Mouse (Mus musculus) limb, embryonic 12.5 days (tissue): Measurements from ENCODE around the gene Entpd1. TPM values are rescaled to one million over a fixed set of nuclear protein-coding genes. Genes with fewer than 3 reads are reported as not detected.

ENCODE experiments used
- ATAC-seq: fragments of 200-750 bp; cut with Nextera tagmentation; 2 replicates; pipeline ENCODE4 v1.8.0; 2017; ENCODE audit warnings: low read depth, moderate TSS enrichment; ENCODE audit not compliant: insufficient number of reproducible peaks, insufficient read depth, low FRiP score, low TSS enrichment
- H3K27ac ChIP-seq: fragments of 300-500 bp; sonication (generic); 2 replicates; pipeline ENCODE4 v1.5.1; 2016; ENCODE audit warnings: mild to moderate bottlenecking, moderate library complexity
- H3K27me3 ChIP-seq: fragments of 300-500 bp; sonication (generic); 2 replicates; pipeline ENCODE4 v1.6.1; 2016; ENCODE audit warnings: mild to moderate bottlenecking, moderate library complexity
- H3K36me3 ChIP-seq: fragments of 300-500 bp; sonication (generic); 2 replicates; pipeline ENCODE4 v1.6.1; 2016; ENCODE audit warnings: mild to moderate bottlenecking, moderate library complexity
- H3K4me1 ChIP-seq: fragments of 300-500 bp; sonication (generic); replicated peaks from 2 replicates; pipeline ENCODE4 v1.6.1; 2016
- H3K4me2 ChIP-seq: fragments of 300-500 bp; sonication (generic); 2 replicates; pipeline ENCODE4 v1.6.1; 2016; ENCODE audit warnings: mild to moderate bottlenecking, moderate library complexity
- H3K4me3 ChIP-seq: fragments of 300-500 bp; sonication (generic); replicated peaks from 2 replicates; pipeline ENCODE4 v1.5.1; 2016; ENCODE audit warnings: mild to moderate bottlenecking
- H3K9ac ChIP-seq: fragments of 300-500 bp; sonication (generic); replicated peaks from 2 replicates; pipeline ENCODE4 v1.6.1; 2016; ENCODE audit warnings: mild to moderate bottlenecking, moderate library complexity
- H3K9me3 ChIP-seq: fragments of 300-500 bp; sonication (generic); 2 replicates; pipeline ENCODE4 v1.6.1; 2016; ENCODE audit warnings: mild to moderate bottlenecking, moderate library complexity
- WGBS: fragments of 180-500 bp; shearing (Covaris S2); methylation state at CpG from one replicate; pipeline ENCODE4 v1.1.7; 2016; 5-methylcytosine and 5-hydroxymethylcytosine counted together
- polyA plus RNA-seq: library from polyadenylated mRNA; unstranded; fragments of >200 nt; fragmentation: Nextera tagmentation; extraction: Ambion mirVana; gene quantifications from 2 replicates; pipeline ENCODE4 v1.2.1, GENCODE M21; 2016

Entpd1 gene
- polyA plus RNA-seq, 1 experiment from 2014 or later, result 6.5 TPM

DNA sequence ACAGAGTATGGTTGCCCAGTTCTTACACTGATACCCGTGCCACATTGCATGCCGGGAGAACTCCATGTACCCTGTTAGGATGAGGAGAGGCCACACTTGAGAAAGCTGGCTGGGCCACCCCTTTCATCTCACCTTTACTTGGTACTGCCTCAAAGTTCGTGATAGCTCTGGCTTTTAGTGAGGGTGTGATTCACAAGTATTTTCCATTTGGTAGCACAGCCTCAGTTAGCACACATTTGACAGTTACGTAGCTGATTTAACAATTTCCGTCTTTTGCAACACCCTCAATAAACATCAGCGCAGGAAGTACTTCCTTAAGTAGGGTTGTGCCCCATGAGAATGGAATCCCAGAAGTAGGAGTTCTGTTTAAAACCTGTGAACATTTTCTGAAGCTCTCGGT, 53.6 kb downstream of the Entpd1 start:
- Histone ChIP-seq H3K9me3 (no peaks in the 10 kb centered on the region), H3K27ac (no peak overlapping the region), H3K4me2 (no peak overlapping the region), H3K4me3 (no peak overlapping the region), H3K9ac (no peak overlapping the region), H3K4me1 (0 out of 2 replicates have a peak, but pooled peaks cover 6% of the 10 kb centered on the region), H3K27me3 (no peaks in the 10 kb centered on the region), H3K36me3 (no peaks in the 10 kb centered on the region)
- no peak for ATAC-seq
- 71% methylated on average over 7 of the region's 7 CpGs for WGBS

GRCm38 (mm10) chr19:40667111-40667510, 54.9 kb downstream of the Entpd1 start:
- Histone ChIP-seq H3K4me3 (no peak overlapping the region), H3K9ac (no peak overlapping the region), H3K4me1 (0 out of 2 replicates have a peak, but pooled peaks cover 6% of the 10 kb centered on the region), H3K4me2 (no peak overlapping the region), H3K36me3 (no peaks in the 10 kb centered on the region), H3K9me3 (no peaks in the 10 kb centered on the region), H3K27ac (no peak overlapping the region), H3K27me3 (no peaks in the 10 kb centered on the region)
- no peak for ATAC-seq
- 87% methylated on average over 6 of the region's 6 CpGs for WGBS

- Histone ChIP-seq H3K4me1 (no peaks in the 10 kb centered on the region), H3K9me3 (no peaks in the 10 kb centered on the region), H3K9ac (no peak overlapping the region), H3K27me3 (no peaks in the 10 kb centered on the region), H3K36me3 (no peaks in the 10 kb centered on the region), H3K4me2 (no peak overlapping the region), H3K4me3 (no peak overlapping the region), H3K27ac (no peak overlapping the region)
- no peak for ATAC-seq
- 82% methylated on average over 5 of the region's 5 CpGs for WGBS
Measured at GRCm38 (mm10) chr19:40675329-40675728, 63.2 kb downstream of the Entpd1 start.

GRCm38 (mm10) chr19:40678087-40678486, 65.9 kb downstream of the Entpd1 start:
- Histone ChIP-seq H3K4me1 (no peaks in the 10 kb centered on the region), H3K27ac (no peak overlapping the region), H3K9me3 (no peaks in the 10 kb centered on the region), H3K9ac (no peak overlapping the region), H3K36me3 (no peaks in the 10 kb centered on the region), H3K4me2 (no peak overlapping the region), H3K27me3 (no peaks in the 10 kb centered on the region), H3K4me3 (no peak overlapping the region)
- no peak for ATAC-seq
- WGBS, result 77% methylated on average over 6 of the region's 6 CpGs

DNA sequence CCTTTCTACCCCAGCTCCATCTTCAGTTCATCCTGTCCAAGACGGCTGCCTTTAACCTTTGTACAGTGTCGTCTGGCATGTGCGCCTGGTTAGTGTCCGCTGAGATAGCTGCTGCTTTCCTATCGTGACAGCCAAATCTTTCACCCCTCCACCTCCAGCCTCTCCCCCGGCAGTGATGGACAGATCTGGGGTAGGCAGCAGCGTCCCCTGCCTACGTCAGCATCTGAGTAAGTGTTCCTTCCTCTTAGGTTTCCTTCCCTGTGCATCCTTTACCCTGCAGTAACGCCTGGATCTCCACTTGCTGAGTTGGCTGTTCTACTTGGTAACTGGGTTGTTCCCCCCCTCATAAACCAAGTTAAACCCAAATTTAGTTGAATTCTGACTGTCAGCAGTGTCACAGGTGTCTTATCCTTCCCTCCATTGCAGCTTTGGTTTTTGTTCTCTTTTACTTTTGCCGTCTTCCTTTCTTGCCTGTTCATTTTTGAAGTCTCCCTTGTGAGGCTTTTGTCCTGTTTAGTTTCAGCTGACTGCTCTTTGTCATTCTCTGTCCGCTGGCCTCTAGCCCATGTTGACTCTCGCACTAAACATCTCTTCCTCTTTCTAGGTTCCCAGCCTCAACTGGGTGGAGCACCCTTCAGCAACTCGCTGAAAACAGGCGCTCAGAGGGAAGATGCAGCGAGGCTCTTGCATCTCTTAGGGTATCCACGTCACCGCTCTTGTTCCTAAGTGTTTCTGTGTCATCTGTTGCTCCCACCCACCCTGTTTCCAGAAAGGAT, 66.6 kb downstream of the Entpd1 start:
- Histone ChIP-seq H3K4me1 (no peaks in the 10 kb centered on the region), H3K9ac (no peak overlapping the region), H3K4me3 (no peak overlapping the region), H3K36me3 (no peaks in the 10 kb centered on the region), H3K27ac (no peak overlapping the region), H3K4me2 (no peak overlapping the region), H3K9me3 (no peaks in the 10 kb centered on the region), H3K27me3 (no peaks in the 10 kb centered on the region)
- 51% methylated on average over 17 of the region's 17 CpGs for WGBS
- no peak for ATAC-seq

GRCm38 (mm10) chr19:40679632-40680031, 67.5 kb downstream of the Entpd1 start:
- H3K27ac ChIP-seq, result no peak overlapping the region
- no peaks in the 10 kb centered on the region for H3K36me3 ChIP-seq
- ATAC-seq, result no peak
- no peak overlapping the region for H3K4me3 ChIP-seq
- H3K9ac ChIP-seq, result no peak overlapping the region
- H3K4me2 ChIP-seq, result no peak overlapping the region
- no peaks in the 10 kb centered on the region for H3K9me3 ChIP-seq
- no peaks in the 10 kb centered on the region for H3K4me1 ChIP-seq
- H3K27me3 ChIP-seq, result no peaks in the 10 kb centered on the region
- 92% methylated on average over 3 of the region's 3 CpGs for WGBS

DNA sequence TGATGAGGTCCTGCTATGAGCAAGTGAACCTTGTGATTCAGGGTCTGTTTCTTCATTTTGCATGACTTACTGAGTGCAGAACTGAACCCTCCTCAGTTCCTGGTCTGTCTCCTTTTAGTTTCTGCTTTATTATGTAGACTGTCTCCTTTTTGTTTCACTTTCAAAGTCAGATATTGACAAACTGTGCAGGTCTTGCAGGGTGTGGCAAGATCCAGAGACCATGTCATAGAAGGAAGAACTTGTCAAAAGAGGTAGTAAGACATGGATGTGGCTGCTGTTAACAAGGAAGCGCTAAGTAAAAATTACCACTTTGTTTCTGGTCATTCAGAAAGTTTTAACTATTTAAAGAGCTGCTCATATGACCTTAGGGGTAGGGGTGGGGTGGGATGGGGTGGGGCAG, 72.0 kb downstream of the Entpd1 start:
- Histone ChIP-seq H3K4me3 (no peak overlapping the region), H3K9ac (no peak overlapping the region), H3K36me3 (no peaks in the 10 kb centered on the region), H3K27ac (no peak overlapping the region), H3K4me1 (no peaks in the 10 kb centered on the region), H3K4me2 (no peak overlapping the region), H3K27me3 (no peaks in the 10 kb centered on the region), H3K9me3 (no peaks in the 10 kb centered on the region)
- WGBS, result 89% methylated on average over 1 of the region's 1 CpGs
- no peak for ATAC-seq

DNA sequence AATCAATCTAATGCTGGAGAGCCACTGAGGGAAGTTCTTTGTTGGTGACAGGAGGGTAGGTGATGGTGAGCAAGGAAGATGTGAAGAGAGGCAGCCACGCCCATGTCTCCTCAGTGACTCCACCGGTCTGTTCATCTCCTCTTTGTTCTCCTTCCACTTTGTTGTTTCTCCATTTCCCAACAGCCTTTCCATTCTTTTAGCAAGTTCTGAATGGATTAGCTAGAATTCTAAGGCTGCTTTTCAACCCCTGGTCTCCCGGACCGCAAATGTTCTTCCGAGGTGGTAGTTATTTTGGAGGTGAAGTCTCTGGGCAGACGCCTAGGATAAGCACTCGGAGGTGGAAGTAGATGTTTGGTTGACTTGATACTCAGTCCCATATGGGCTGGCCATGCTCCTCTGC, 72.4 kb downstream of the Entpd1 start:
- H3K4me2 ChIP-seq, result no peak overlapping the region
- H3K36me3 ChIP-seq, result no peaks in the 10 kb centered on the region
- WGBS, result 89% methylated on average over 7 of the region's 7 CpGs
- H3K27ac ChIP-seq, result no peak overlapping the region
- H3K9ac ChIP-seq, result no peak overlapping the region
- no peaks in the 10 kb centered on the region for H3K4me1 ChIP-seq
- H3K4me3 ChIP-seq, result no peak overlapping the region
- no peak for ATAC-seq
- H3K9me3 ChIP-seq, result no peaks in the 10 kb centered on the region
- no peaks in the 10 kb centered on the region for H3K27me3 ChIP-seq

GRCm38 (mm10) chr19:40687291-40687927, 75.2 kb downstream of the Entpd1 start:
- H3K4me2 ChIP-seq, result no peak overlapping the region
- no peaks in the 10 kb centered on the region for H3K36me3 ChIP-seq
- H3K27ac ChIP-seq, result no peak overlapping the region
- no peak overlapping the region for H3K9ac ChIP-seq
- no peaks in the 10 kb centered on the region for H3K9me3 ChIP-seq
- H3K4me1 ChIP-seq, result no peaks in the 10 kb centered on the region
- H3K27me3 ChIP-seq, result no peaks in the 10 kb centered on the region
- no peak for ATAC-seq
- WGBS, result 83% methylated on average over 4 of the region's 4 CpGs
- H3K4me3 ChIP-seq, result no peak overlapping the region

DNA sequence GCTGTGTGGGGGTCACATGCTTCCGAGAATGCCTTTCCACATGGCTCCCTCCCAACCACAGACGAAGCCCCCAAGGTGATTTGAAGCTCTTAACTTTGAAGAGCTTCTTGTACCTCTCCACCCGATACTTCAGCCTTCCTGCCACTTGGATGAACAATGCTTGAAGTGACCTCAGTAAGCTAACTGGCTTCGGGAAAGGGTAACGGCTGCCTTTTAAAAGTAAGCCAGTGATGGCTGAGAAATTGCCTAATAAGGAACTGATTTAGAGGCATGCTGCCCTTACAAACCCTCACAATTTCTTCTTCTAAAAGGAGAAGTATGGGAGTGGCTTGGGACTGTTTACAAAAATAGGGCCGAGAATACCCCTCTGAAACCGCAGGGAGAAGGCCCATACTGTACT, 81.0 kb downstream of the Entpd1 start:
- Histone ChIP-seq H3K9ac (no peak overlapping the region), H3K4me3 (no peak overlapping the region), H3K4me1 (no peaks in the 10 kb centered on the region), H3K27me3 (no peaks in the 10 kb centered on the region), H3K4me2 (no peak overlapping the region), H3K9me3 (no peaks in the 10 kb centered on the region), H3K36me3 (no peaks in the 10 kb centered on the region), H3K27ac (no peak overlapping the region)
- no peak for ATAC-seq
- 81% methylated on average over 7 of the region's 7 CpGs for WGBS

DNA sequence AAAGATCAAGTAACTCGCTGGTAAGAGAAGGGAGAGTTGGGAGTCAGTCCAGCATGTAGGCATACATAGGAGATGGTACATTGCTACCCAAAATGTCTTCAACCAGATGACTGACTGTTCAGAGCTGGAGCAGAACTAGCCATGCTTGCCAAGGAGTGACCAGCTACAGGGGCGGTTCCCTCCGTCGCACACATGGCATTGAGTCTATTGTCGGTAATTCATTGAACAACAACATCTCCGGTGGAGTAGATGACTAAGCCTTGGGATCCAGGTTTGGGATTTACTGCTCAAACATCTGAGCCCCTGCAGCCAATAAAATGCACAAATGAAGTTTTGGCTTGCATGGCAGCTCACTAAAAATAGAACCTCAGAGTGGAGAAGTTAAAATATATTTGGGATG, 84.0 kb downstream of the Entpd1 start:
- WGBS, result 92% methylated on average over 6 of the region's 6 CpGs
- ATAC-seq, result no peak
- H3K9ac ChIP-seq, result no peak overlapping the region
- H3K36me3 ChIP-seq, result no peaks in the 10 kb centered on the region
- no peak overlapping the region for H3K4me3 ChIP-seq
- H3K4me1 ChIP-seq, result no peaks in the 10 kb centered on the region
- H3K4me2 ChIP-seq, result no peak overlapping the region
- no peaks in the 10 kb centered on the region for H3K9me3 ChIP-seq
- H3K27ac ChIP-seq, result no peak overlapping the region
- no peaks in the 10 kb centered on the region; the same call in 1 of the 2 replicates for H3K27me3 ChIP-seq
